Mouse (Mus musculus) liver, embryonic 13.5 days (tissue): ENCODE measurements at regions not wholly inside any gene's neighbourhood (a gene's known extent, or its start where the extent isn't known, plus 50 kb on each side); places are given as distances from the start of the nearest gene placed in this dataset.

Source experiments
- ATAC-seq: fragments of 200-750 bp; cut with Nextera tagmentation; 2 replicates; pipeline ENCODE4 v1.8.0; 2017; ENCODE audit warnings: low read depth, mild to moderate bottlenecking, moderate number of reproducible peaks, moderate library complexity
- DNase-seq: peaks from one replicate; pipeline ENCODE4 v3.0.0; 2022
- H3K27ac ChIP-seq: fragments of 300-500 bp; sonication (generic); 2 replicates; pipeline ENCODE4 v1.5.1; 2015; ENCODE audit warnings: moderate library complexity, mild to moderate bottlenecking, inconsistent platforms
- H3K27me3 ChIP-seq: fragments of 300-500 bp; sonication (generic); 2 replicates; pipeline ENCODE4 v1.6.1; 2015; ENCODE audit warnings: mild to moderate bottlenecking, inconsistent platforms
- H3K36me3 ChIP-seq: fragments of 300-500 bp; sonication (generic); 2 replicates; pipeline ENCODE4 v1.6.1; 2015; ENCODE audit warnings: mild to moderate bottlenecking, inconsistent platforms
- H3K4me1 ChIP-seq: fragments of 300-500 bp; sonication (generic); replicated peaks from 2 replicates; pipeline ENCODE4 v1.6.1; 2015; ENCODE audit warnings: inconsistent platforms
- H3K4me2 ChIP-seq: fragments of 300-500 bp; sonication (generic); 2 replicates; pipeline ENCODE4 v1.6.1; 2015; ENCODE audit warnings: inconsistent platforms, mild to moderate bottlenecking, moderate library complexity
- H3K4me3 ChIP-seq: fragments of 300-500 bp; sonication (generic); replicated peaks from 2 replicates; pipeline ENCODE4 v1.5.1; 2015; ENCODE audit warnings: mild to moderate bottlenecking, inconsistent platforms
- H3K9ac ChIP-seq: fragments of 300-500 bp; sonication (generic); 2 replicates; pipeline ENCODE4 v1.6.1; 2015; ENCODE audit warnings: mild to moderate bottlenecking, inconsistent platforms
- H3K9me3 ChIP-seq: fragments of 300-500 bp; sonication (generic); replicated peaks from 2 replicates; pipeline ENCODE4 v1.6.1; 2016; ENCODE audit warnings: inconsistent platforms
- WGBS: fragments of 180-500 bp; shearing (Covaris S2); methylation state at CpG from one replicate; pipeline ENCODE4 v1.1.7; 2015; ENCODE audit not compliant: insufficient replicate concordance; 5-methylcytosine and 5-hydroxymethylcytosine counted together

DNA sequence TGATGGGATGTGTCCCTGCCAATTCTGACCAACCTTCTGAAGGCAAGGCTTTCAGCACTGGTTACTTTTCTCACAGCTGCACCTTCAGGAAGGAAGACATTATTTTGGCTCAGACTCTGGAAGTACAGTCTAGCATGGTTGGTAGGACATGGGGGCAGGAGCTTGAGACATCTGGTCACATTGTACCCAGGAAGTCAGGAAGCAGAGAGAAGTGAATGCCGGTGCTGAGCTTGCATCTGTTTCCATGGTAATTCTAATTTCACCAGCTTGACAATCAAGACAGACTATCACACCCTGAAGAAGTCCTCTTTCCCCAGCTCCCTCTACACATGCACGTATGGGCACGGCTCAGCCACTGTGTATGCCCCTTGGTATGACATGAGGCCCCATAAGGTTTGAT, 210.6 kb downstream of the Cyp26b1 start:
- Histone ChIP-seq H3K9ac (no peak overlapping the region), H3K36me3 (no peaks in the 10 kb centered on the region), H3K4me3 (no peak overlapping the region), H3K27me3 (no peaks in the 10 kb centered on the region), H3K9me3 (no peaks in the 10 kb centered on the region), H3K27ac (no peak overlapping the region), H3K4me1 (peaks cover 14% of the 10 kb centered on the region), H3K4me2 (no peak overlapping the region)
- DNase-seq, result no peak
- no peak for ATAC-seq
- 70% methylated on average over 3 of the region's 3 CpGs for WGBS

DNA sequence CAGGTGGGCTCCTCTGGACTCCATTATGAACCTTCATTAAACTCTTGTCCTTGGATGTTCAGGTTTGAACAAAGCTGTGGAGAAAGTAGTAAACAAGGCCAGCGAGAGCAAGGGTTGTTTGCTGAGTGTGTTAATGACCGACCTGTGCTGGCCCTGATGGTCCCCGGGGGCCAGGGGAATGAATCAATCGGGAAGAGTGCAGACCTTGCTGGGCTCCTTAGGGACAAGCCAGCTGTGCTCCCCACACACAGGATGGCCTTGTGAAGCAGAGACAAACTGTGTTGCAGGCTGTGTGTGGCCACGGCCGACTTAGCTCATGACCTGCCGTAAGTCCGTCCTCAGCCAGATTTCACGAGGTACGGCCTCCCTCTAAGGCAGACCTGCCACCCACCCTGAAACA, 212.1 kb downstream of the Cyp26b1 start:
- Histone ChIP-seq H3K36me3 (no peaks in the 10 kb centered on the region), H3K27ac (no peak overlapping the region), H3K9ac (no peak overlapping the region), H3K4me1 (peaks cover 14% of the 10 kb centered on the region), H3K27me3 (peaks cover 7% of the 10 kb centered on the region; the same call in 1 of the 2 replicates), H3K4me3 (no peak overlapping the region), H3K4me2 (no peak overlapping the region), H3K9me3 (no peaks in the 10 kb centered on the region)
- 76% methylated on average over 10 of the region's 10 CpGs for WGBS
- ATAC-seq (no peak), DNase-seq (no peak)

DNA sequence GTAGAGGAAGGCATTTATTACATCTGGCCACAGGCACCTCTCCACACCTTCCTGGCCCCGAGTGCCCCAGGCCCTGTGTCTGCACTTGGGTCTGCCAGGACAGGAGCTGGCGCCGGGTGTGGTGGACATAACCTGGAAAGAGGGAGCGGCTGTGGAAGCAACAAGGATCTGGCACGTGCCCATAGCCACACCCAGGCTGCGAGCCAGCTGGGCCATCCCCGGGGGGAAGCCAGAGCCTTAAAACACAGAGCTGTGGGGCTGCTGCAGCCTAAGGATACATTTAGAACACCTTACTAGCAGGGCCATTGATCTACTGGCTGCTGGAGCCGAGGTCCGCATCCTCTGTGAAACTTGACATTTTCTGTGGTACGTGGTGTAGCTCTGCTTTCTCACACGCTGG, 217.0 kb downstream of the Cyp26b1 start:
- Histone ChIP-seq H3K27ac (no peak overlapping the region), H3K4me2 (no peak overlapping the region), H3K27me3 (peaks cover 13% of the 10 kb centered on the region; the same call in 1 of the 2 replicates), H3K4me1 (no peaks in the 10 kb centered on the region), H3K9ac (no peak overlapping the region), H3K9me3 (no peaks in the 10 kb centered on the region), H3K36me3 (no peaks in the 10 kb centered on the region), H3K4me3 (no peak overlapping the region)
- WGBS, result 65% methylated on average over 11 of the region's 11 CpGs
- ATAC-seq (no peak), DNase-seq (no peak)

DNA sequence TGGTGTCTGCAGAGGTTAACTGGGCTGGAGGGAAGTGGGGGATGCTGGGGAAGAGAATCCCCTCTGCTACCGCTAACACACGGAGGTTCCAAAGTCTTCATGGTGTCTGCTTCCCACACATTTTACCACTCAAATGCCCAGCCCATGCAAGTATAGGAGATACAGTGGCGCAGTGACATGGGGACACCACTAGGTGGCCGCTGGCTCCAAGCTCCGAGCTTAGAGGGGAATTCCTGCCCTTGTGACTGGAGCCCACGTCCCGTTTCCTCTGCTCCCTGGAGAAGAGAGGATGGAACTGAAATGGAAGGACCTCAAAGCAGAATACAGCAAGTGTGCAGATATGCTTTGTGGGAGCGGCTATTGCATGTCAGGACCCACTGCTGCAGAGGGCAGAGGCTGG, 218.2 kb downstream of the Cyp26b1 start:
- Histone ChIP-seq H3K9ac (no peak overlapping the region), H3K4me3 (no peak overlapping the region), H3K4me2 (no peak overlapping the region), H3K9me3 (no peaks in the 10 kb centered on the region), H3K27me3 (peaks cover 13% of the 10 kb centered on the region; the same call in 1 of the 2 replicates), H3K4me1 (no peaks in the 10 kb centered on the region), H3K36me3 (no peaks in the 10 kb centered on the region), H3K27ac (no peak overlapping the region)
- ATAC-seq, result no peak
- 13% methylated on average over 8 of the region's 8 CpGs for WGBS
- no peak for DNase-seq

DNA sequence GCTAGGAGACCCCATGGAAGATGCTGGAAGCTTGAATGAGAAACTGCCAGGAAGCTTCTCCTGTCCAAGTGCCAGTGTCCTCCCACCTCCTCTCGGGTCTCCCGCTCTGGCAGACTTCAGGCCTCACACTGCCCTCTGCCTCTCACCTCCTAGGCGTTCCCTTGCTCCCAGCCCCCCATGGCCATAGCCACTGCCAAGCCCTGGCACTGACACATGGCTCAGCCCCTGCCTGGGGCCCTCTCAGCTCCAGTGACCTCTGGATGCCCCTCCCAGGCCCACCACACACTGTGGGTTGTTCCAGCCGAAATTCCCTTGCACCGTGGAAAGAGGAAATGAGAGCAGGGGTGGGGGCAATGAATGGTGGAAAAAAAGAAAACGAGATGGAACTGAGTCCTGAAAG, 227.3 kb downstream of the Cyp26b1 start:
- WGBS, result 39% methylated on average over 6 of the region's 6 CpGs
- DNase-seq, result no peak
- no peaks in the 10 kb centered on the region for H3K4me1 ChIP-seq
- no peak for ATAC-seq
- no peak overlapping the region for H3K4me2 ChIP-seq
- H3K27me3 ChIP-seq, result peaks cover 2% of the 10 kb centered on the region; the same call in 1 of the 2 replicates
- no peaks in the 10 kb centered on the region for H3K36me3 ChIP-seq
- H3K27ac ChIP-seq, result no peak overlapping the region
- no peak overlapping the region for H3K9ac ChIP-seq
- no peak overlapping the region for H3K4me3 ChIP-seq
- H3K9me3 ChIP-seq, result no peaks in the 10 kb centered on the region

- H3K9ac ChIP-seq, result no peak overlapping the region
- ATAC-seq, result no peak
- no peak for DNase-seq
- H3K36me3 ChIP-seq, result no peaks in the 10 kb centered on the region
- H3K27ac ChIP-seq, result no peak overlapping the region
- H3K4me2 ChIP-seq, result no peak overlapping the region
- WGBS, result 63% methylated on average over 4 of the region's 4 CpGs
- no peaks in the 10 kb centered on the region for H3K4me1 ChIP-seq
- no peaks in the 10 kb centered on the region for H3K9me3 ChIP-seq
- no peak overlapping the region for H3K4me3 ChIP-seq
- H3K27me3 ChIP-seq, result peaks cover 2% of the 10 kb centered on the region; the same call in 1 of the 2 replicates
Observed at GRCm38 (mm10) chr6:84365914-84366313, 227.8 kb downstream of the Cyp26b1 start.

DNA sequence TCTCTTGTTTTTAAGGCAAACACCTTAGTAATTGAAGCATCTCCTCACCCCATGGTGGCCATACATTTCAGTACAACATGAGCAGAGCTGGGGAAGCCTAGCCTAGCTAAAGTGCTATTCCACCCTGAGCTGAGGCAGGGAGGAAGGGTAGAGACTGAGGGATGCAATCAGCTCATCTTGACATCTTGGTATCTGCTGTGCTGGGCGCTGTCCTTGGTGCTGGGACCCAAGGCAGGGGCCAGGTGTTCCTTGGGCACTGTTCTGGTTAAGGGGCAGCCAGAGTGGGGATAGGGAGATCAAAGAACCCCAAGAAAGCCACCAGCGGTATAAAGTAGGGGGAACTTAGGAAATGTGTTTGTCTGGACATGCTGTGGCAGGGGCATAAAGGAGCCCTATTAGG, 228.7 kb downstream of the Cyp26b1 start:
- 8% methylated on average over 2 of the region's 2 CpGs for WGBS
- no peaks in the 10 kb centered on the region for H3K9me3 ChIP-seq
- no peak for DNase-seq
- ATAC-seq, result no peak
- H3K36me3 ChIP-seq, result no peaks in the 10 kb centered on the region
- H3K4me1 ChIP-seq, result no peaks in the 10 kb centered on the region
- H3K4me3 ChIP-seq, result no peak overlapping the region
- no peak overlapping the region for H3K27ac ChIP-seq
- H3K4me2 ChIP-seq, result no peak overlapping the region
- peaks cover 2% of the 10 kb centered on the region; the same call in 1 of the 2 replicates for H3K27me3 ChIP-seq
- H3K9ac ChIP-seq, result no peak overlapping the region

DNA sequence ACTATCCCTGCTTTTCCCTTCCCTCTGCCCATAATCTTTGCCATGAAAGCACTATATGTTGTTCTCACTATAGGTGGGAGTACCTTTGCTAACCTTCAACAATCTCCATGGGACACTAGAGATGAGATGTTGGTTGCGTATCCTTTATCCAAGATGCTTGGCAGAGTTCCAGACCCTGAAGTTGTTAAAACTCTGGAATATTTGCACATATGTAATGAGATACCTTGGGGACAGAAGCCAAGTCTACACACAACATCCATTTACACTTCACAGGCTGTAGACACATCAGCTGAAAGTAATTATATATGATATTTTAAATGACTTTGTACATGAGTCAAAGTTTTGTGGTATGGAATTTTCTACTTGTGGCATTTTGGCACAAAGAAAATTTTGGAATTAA, 231.4 kb downstream of the Cyp26b1 start:
- H3K4me3 ChIP-seq, result no peak overlapping the region
- H3K27me3 ChIP-seq, result peaks cover 2% of the 10 kb centered on the region; the same call in 1 of the 2 replicates
- H3K9ac ChIP-seq, result no peak overlapping the region
- no peak for DNase-seq
- H3K4me1 ChIP-seq, result no peaks in the 10 kb centered on the region
- ATAC-seq, result no peak
- 83% methylated on average over 1 of the region's 1 CpGs for WGBS
- no peak overlapping the region for H3K27ac ChIP-seq
- no peak overlapping the region for H3K4me2 ChIP-seq
- H3K9me3 ChIP-seq, result no peaks in the 10 kb centered on the region
- H3K36me3 ChIP-seq, result no peaks in the 10 kb centered on the region

GRCm38 (mm10) chr6:84357911-84358310, 235.8 kb downstream of the Cyp26b1 start:
- H3K4me1 ChIP-seq, result no peaks in the 10 kb centered on the region
- H3K27me3 ChIP-seq, result no peaks in the 10 kb centered on the region
- no peak overlapping the region for H3K4me3 ChIP-seq
- ATAC-seq (no peak), DNase-seq (no peak)
- WGBS, result 69% methylated on average over 10 of the region's 10 CpGs
- no peak overlapping the region for H3K4me2 ChIP-seq
- H3K9me3 ChIP-seq, result no peaks in the 10 kb centered on the region
- H3K9ac ChIP-seq, result no peak overlapping the region
- no peaks in the 10 kb centered on the region for H3K36me3 ChIP-seq
- H3K27ac ChIP-seq, result no peak overlapping the region

DNA sequence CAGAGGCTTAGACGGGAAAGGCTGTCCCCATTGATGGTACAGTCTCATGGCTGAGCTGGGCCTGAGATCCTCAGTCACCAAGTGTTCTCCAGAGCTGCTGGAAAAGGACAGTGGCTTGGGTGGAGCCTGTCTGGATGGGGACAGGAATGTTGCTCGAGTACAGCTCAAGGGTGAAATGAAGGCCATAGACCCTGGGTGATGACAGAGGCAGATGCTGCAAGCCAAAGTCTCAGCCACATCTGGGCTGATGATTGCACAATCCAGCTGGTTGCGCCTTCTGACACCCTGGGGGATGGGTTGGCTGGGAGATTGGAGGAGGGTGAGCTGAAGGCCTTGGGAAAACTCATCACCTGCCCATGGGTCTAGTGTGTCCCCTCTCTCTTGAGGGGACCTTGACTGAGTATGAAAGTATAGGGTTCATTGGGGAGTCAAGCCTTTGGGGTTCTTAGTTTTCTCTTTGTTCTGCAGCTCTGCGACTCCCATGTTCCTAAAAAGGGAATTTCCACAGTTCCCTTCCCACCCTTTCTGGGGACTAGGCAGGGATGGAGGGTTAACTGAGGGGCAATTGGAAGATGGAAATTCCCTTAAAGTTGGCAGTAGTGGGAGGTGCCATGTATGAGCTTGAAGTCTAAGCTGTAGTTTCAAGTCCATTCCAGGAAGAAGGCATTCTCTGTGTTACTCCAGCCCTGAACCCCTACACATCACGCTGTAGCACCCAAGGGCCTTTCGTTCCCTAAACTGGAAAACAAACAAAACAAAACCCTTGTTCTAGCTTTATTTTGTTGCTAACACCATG, 240.1 kb downstream of the Cyp26b1 start:
- Histone ChIP-seq H3K36me3 (no peaks in the 10 kb centered on the region), H3K4me3 (no peak overlapping the region), H3K4me2 (no peak overlapping the region), H3K9ac (no peak overlapping the region), H3K27ac (no peak overlapping the region), H3K4me1 (no peaks in the 10 kb centered on the region), H3K9me3 (no peaks in the 10 kb centered on the region), H3K27me3 (peaks cover 14% of the 10 kb centered on the region; the same call in 1 of the 2 replicates)
- DNase-seq (no peak), ATAC-seq (no peak)
- 54% methylated on average over 6 of the region's 6 CpGs for WGBS

DNA sequence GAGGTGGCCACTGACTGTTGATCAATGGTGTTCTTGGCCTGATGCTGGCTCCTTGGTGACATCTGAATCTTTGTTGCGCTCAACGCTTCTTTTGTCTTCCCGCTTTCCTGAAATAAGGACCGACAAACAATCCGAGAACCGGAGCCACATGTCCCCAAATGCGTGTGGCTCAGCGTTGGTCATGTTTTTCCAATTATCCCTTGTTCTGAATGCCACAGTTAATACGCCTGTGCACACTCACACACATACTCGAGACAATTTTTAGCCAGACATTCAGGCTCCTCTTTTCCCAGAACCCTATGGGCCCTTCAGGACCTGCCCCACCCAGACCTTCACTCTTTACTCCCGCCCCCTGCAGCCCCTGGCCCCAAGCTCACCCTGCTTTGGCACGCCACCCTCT, 248.8 kb downstream of the Cyp26b1 start:
- no peaks in the 10 kb centered on the region for H3K4me1 ChIP-seq
- peaks cover 10% of the 10 kb centered on the region; the same call in 1 of the 2 replicates for H3K27me3 ChIP-seq
- H3K4me3 ChIP-seq, result no peak overlapping the region
- H3K9ac ChIP-seq, result no peak overlapping the region
- H3K36me3 ChIP-seq, result no peaks in the 10 kb centered on the region
- H3K4me2 ChIP-seq, result no peak overlapping the region
- no peak overlapping the region for H3K27ac ChIP-seq
- no peaks in the 10 kb centered on the region for H3K9me3 ChIP-seq
- no peak for ATAC-seq
- 78% methylated on average over 12 of the region's 12 CpGs for WGBS
- no peak for DNase-seq

DNA sequence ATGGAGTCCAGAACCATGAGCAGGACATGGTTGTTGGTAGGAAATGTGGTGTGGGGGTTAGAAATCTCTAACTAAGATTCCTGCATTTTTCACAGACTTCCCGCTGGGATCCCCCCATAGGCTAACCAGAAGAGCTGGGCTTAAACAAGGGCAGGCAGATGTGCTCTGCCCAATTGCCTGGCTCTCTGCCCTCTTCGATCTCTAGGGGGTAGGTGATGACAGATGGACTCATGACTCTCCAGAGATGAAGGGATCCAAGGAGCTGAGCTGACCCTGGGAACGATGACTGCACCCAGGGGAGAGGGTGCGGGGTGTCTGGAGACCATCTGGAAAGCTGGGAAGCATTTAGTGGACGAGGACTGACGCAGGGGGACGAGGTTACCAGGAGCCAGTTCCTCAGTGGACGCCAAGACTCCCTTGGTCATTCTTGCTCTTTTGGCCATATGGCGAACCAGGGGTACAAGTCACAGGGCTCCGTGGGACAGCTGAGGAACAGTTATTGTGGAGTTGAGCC, 260.0 kb downstream of the Cyp26b1 start:
- no peak for ATAC-seq
- 69% methylated on average over 10 of the region's 10 CpGs for WGBS
- H3K4me2 ChIP-seq, result no peak overlapping the region

More for the DNA sequence above, 260.0 kb downstream of the Cyp26b1 start:
- Histone ChIP-seq H3K36me3 (no peaks in the 10 kb centered on the region), H3K27me3 (peaks cover 11% of the 10 kb centered on the region; the same call in 1 of the 2 replicates), H3K4me3 (no peak overlapping the region), H3K27ac (no peak overlapping the region), H3K4me1 (peaks cover 19% of the 10 kb centered on the region; the same call in 1 of the 2 replicates), H3K9ac (no peak overlapping the region), H3K9me3 (no peaks in the 10 kb centered on the region)
- DNase-seq, result no peak
